Mouse (Mus musculus): ENCODE data around the gene Foxa2.

The Foxa2 gene

GRCm38 (mm10) chr2:147998206-147998966 lies 48.4 kb downstream of the Foxa2 start:
- no peak for DNase-seq

GRCm38 (mm10) chr2:147996781-147997180 lies 50.0 kb downstream of the Foxa2 start:
- DNase-seq, result no peak

GRCm38 (mm10) chr2:147993821-147994220 lies 52.9 kb downstream of the Foxa2 start:
- DNase-seq, result no peak

GRCm38 (mm10) chr2:147992935-147993679 lies 53.7 kb downstream of the Foxa2 start:
- DNase-seq, result no peak
